Mouse (Mus musculus) kidney, postnatal 0 days (tissue): ENCODE measurements around the gene Fam171a2. TPM values are rescaled to one million over a fixed set of nuclear protein-coding genes. Genes with fewer than 3 reads are reported as not detected.

Source experiments
- ATAC-seq: fragments of 200-750 bp; cut with Nextera tagmentation; replicated peaks from 2 replicates; pipeline ENCODE4 v1.8.0; 2017; ENCODE audit warnings: low read depth, moderate number of reproducible peaks, moderate TSS enrichment, moderate library complexity; ENCODE audit not compliant: low FRiP score
- DNase-seq: peaks from one replicate; pipeline ENCODE4 v3.0.0-alpha.2; 2016; ENCODE audit warnings: low spot score
- H3K27ac ChIP-seq: fragments of 300-500 bp; sonication (generic); 2 replicates; pipeline ENCODE4 v1.5.1; 2014; ENCODE audit warnings: mild to moderate bottlenecking
- H3K27me3 ChIP-seq: fragments of 300-500 bp; sonication (generic); 2 replicates; pipeline ENCODE4 v1.6.1; 2014; ENCODE audit warnings: low read length, mixed read lengths; ENCODE audit not compliant: insufficient read depth
- H3K36me3 ChIP-seq: fragments of 300-500 bp; sonication (generic); 2 replicates; pipeline ENCODE4 v1.6.1; 2014; ENCODE audit warnings: low read length, mixed read lengths; ENCODE audit not compliant: insufficient read depth
- H3K4me1 ChIP-seq: fragments of 300-500 bp; sonication (generic); replicated peaks from 2 replicates; pipeline ENCODE4 v1.6.1; 2014; ENCODE audit warnings: antibody characterized with exemption, low read length, mixed read lengths; ENCODE audit not compliant: insufficient read depth
- H3K4me2 ChIP-seq: fragments of 300-500 bp; sonication (generic); 2 replicates; pipeline ENCODE4 v1.6.1; 2014; ENCODE audit warnings: mild to moderate bottlenecking, low read length, moderate library complexity, mixed read lengths
- H3K4me3 ChIP-seq: fragments of 300-500 bp; sonication (generic); replicated peaks from 2 replicates; pipeline ENCODE4 v1.5.1; 2014; ENCODE audit warnings: low read depth, low read length
- H3K9ac ChIP-seq: fragments of 300-500 bp; sonication (generic); 2 replicates; pipeline ENCODE4 v1.6.1; 2014; ENCODE audit warnings: low read depth, low read length
- H3K9me3 ChIP-seq: fragments of 300-500 bp; sonication (generic); replicated peaks from 2 replicates; pipeline ENCODE4 v1.6.1; 2016; ENCODE audit warnings: low read length, inconsistent platforms, mixed read lengths
- CTCF ChIP-seq: IDR thresholded peaks from 2 replicates; pipeline ENCODE4 v1.5.1; 2016; ENCODE audit warnings: antibody characterized with exemption, low read depth, mild to moderate bottlenecking, moderate library complexity
- WGBS: fragments of 180-500 bp; shearing (Covaris S2); extraction: QIAGEN DNeasy Blood & Tissue Kit; methylation state at CpG from one replicate; pipeline ENCODE4 v1.1.7; 2014; 5-methylcytosine and 5-hydroxymethylcytosine counted together
- polyA plus RNA-seq: library from polyadenylated mRNA; unstranded; fragments of >200 nt; fragmentation: Nextera tagmentation; extraction: Ambion mirVana; gene quantifications from 2 replicates; pipeline ENCODE4 v1.2.1, GENCODE M21; 2015

Fam171a2 gene
- polyA plus RNA-seq, 1 experiment from 2014 or later: 6.4 TPM

DNA sequence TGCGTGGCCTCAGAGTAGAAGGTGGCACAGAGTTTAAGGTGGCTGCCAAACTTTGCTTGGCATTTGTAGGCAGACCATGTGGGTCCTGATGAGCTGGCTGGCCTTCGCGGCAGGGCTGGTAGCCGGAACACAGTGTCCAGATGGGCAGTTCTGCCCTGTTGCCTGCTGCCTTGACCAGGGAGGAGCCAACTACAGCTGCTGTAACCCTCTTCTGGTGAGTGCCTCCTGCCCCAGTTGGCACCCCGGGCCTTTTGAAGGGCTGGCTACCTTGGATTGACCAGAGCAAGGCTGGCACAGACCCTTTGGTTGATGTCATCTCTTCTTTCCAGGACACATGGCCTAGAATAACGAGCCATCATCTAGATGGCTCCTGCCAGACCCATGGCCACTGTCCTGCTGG is 14.6 kb downstream of the Fam171a2 start:
- Histone ChIP-seq H3K9me3 (no peaks in the 10 kb centered on the region), H3K4me2 (no peak overlapping the region), H3K27ac (no peak overlapping the region; the same call in 1 of the 2 replicates), H3K9ac (no peak overlapping the region), H3K36me3 (peaks cover 24% of the 10 kb centered on the region), H3K27me3 (no peaks in the 10 kb centered on the region), H3K4me3 (no peak overlapping the region), H3K4me1 (peaks cover 9% of the 10 kb centered on the region)
- DNase-seq (no peak), ATAC-seq (no peak)
- WGBS: 91% methylated on average over 6 of the region's 6 CpGs
- TF ChIP-seq CTCF: no peak

- Histone ChIP-seq H3K36me3 (peaks cover 24% of the 10 kb centered on the region), H3K4me1 (peaks cover 3% of the 10 kb centered on the region; the same call in 1 of the 2 replicates), H3K27me3 (no peaks in the 10 kb centered on the region), H3K9ac (peak overlapping the region; percentile 24), H3K27ac (no peak overlapping the region; the same call in 1 of the 2 replicates), H3K9me3 (no peaks in the 10 kb centered on the region), H3K4me2 (no peak overlapping the region), H3K4me3 (no peak overlapping the region)
- no peak for DNase-seq
- WGBS: 71% methylated on average over 16 of the region's 16 CpGs
- no peak for TF ChIP-seq CTCF
- no peak for ATAC-seq
These were observed 15.2 kb downstream of the Fam171a2 start for GRCm38 (mm10) chr11:102432115-102432843.

GRCm38 (mm10) chr11:102431728-102432114 is 15.8 kb downstream of the Fam171a2 start:
- Histone ChIP-seq H3K4me2 (no peak overlapping the region), H3K4me3 (no peak overlapping the region), H3K36me3 (peaks cover 24% of the 10 kb centered on the region), H3K9ac (peak overlapping the region; percentile 24; the same call in 1 of the 2 replicates), H3K27ac (no peak overlapping the region), H3K9me3 (no peaks in the 10 kb centered on the region), H3K4me1 (no peaks in the 10 kb centered on the region), H3K27me3 (no peaks in the 10 kb centered on the region)
- ATAC-seq: no peak
- no peak for DNase-seq
- no peak for TF ChIP-seq CTCF
- WGBS: 89% methylated on average over 3 of the region's 3 CpGs

- no peaks in the 10 kb centered on the region for H3K4me1 ChIP-seq
- H3K36me3 ChIP-seq: peaks cover 19% of the 10 kb centered on the region
- peak overlapping the region; percentile 61 for H3K4me2 ChIP-seq
- peak; percentile 91 for DNase-seq
- TF ChIP-seq CTCF: peak; percentile 85
- H3K27me3 ChIP-seq: no peaks in the 10 kb centered on the region
- WGBS: 0% methylated on average over 7 of the region's 7 CpGs
- H3K9ac ChIP-seq: peak overlapping the region; percentile 51
- H3K4me3 ChIP-seq: peak overlapping the region; percentile 55
- H3K27ac ChIP-seq: peak overlapping the region; percentile 81
- H3K9me3 ChIP-seq: no peaks in the 10 kb centered on the region
- ATAC-seq: no peak
These were observed 16.4 kb downstream of the Fam171a2 start for GRCm38 (mm10) chr11:102431018-102431645.

- no peaks in the 10 kb centered on the region for H3K9me3 ChIP-seq
- TF ChIP-seq CTCF: no peak
- H3K27me3 ChIP-seq: no peaks in the 10 kb centered on the region
- H3K9ac ChIP-seq: peak within 1 kb of the TSS; percentile 61
- DNase-seq (peak; percentile 100), ATAC-seq (peak; percentile 89)
- peaks cover 11% of the 10 kb centered on the region; the same call in 1 of the 2 replicates for H3K36me3 ChIP-seq
- peak within 1 kb of the TSS; percentile 55 for H3K4me3 ChIP-seq
- no peaks in the 10 kb centered on the region for H3K4me1 ChIP-seq
- under 1% methylated on average over 29 of the region's 29 CpGs for WGBS
- H3K27ac ChIP-seq: peak within 1 kb of the TSS; percentile 81
- peak within 1 kb of the TSS; percentile 61 for H3K4me2 ChIP-seq
These were observed 17.1 kb downstream of the Fam171a2 start, which contains the start of gene Grn for GRCm38 (mm10) chr11:102430121-102431017. Grn (plus strand) TSS chr11:102430315.

DNA sequence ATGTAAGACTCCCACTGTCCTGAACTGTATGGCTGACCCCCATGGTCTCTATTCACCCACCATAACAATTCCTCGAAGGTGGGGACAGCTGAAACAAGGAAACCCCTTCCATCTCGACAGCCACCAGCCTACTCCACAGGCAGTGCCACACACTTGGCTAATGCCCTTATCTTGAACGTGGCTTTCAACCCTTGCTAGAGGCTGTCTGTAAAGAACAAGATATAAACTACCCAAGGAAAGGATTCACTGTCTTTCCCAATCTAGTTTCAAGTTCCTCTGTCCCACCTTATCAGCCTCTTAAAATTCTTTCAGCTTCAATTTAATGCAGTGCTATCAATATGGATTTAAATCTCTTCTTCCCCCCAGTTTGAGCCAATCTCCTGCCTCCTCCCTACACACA is 17.9 kb downstream of the Fam171a2 start:
- DNase-seq (no peak), ATAC-seq (no peak)
- H3K4me1 ChIP-seq: no peaks in the 10 kb centered on the region
- H3K27ac ChIP-seq: 0 out of 2 replicates have a peak overlapping the region, but pooled peaks have one; percentile 58
- H3K9me3 ChIP-seq: no peaks in the 10 kb centered on the region
- H3K36me3 ChIP-seq: 0 out of 2 replicates have a peak, but pooled peaks cover 4% of the 10 kb centered on the region
- H3K4me2 ChIP-seq: peak overlapping the region; percentile 61
- H3K27me3 ChIP-seq: no peaks in the 10 kb centered on the region
- TF ChIP-seq CTCF: no peak
- H3K4me3 ChIP-seq: peak overlapping the region; percentile 55
- H3K9ac ChIP-seq: peak overlapping the region; percentile 61
- WGBS: 37% methylated on average over 3 of the region's 3 CpGs
